Mouse (Mus musculus) small intestine, adult 2 months (tissue): Measurements from ENCODE around the gene Hnf1a. TPM values are rescaled to one million over a fixed set of nuclear protein-coding genes. Genes with fewer than 3 reads are reported as not detected.

Source experiments
- H3K27ac ChIP-seq: fragments of 200-500 bp; 2 replicates; pipeline ENCODE4 v1.5.1; 2012; ENCODE audit warnings: low read depth, low read length, control low read depth, inconsistent platforms; ENCODE audit not compliant: insufficient read depth
- H3K27me3 ChIP-seq: fragments of 200-500 bp; 2 replicates; pipeline ENCODE4 v1.6.1; 2012; ENCODE audit warnings: mild to moderate bottlenecking, moderate library complexity, low read length, inconsistent platforms; ENCODE audit not compliant: control insufficient read depth, insufficient read depth
- H3K36me3 ChIP-seq: fragments of 200-500 bp; 2 replicates; pipeline ENCODE4 v1.6.1; 2012; ENCODE audit warnings: mild to moderate bottlenecking, low read length, control low read depth, inconsistent platforms; ENCODE audit not compliant: control insufficient read depth, insufficient read depth
- H3K4me1 ChIP-seq: fragments of 200-500 bp; 2 replicates; pipeline ENCODE4 v1.6.1; 2012; ENCODE audit warnings: low read length, inconsistent platforms, mixed read lengths; ENCODE audit not compliant: control insufficient read depth, insufficient read depth, insufficient read length
- H3K4me3 ChIP-seq: fragments of 200-500 bp; 2 replicates; pipeline ENCODE4 v1.5.1; 2012; ENCODE audit warnings: low read depth, mild to moderate bottlenecking, control low read depth, inconsistent platforms, low read length, moderate library complexity
- CTCF ChIP-seq: fragments of 200-500 bp; IDR thresholded peaks from 2 replicates; pipeline ENCODE4 v1.5.1; 2012; ENCODE audit warnings: low read depth, mild to moderate bottlenecking, control low read depth, inconsistent platforms, low read length, moderate library complexity, mixed read lengths; ENCODE audit not compliant: insufficient replicate concordance, insufficient read length; ENCODE audit errors: extremely low read depth
- POLR2A ChIP-seq: fragments of 200-500 bp; IDR thresholded peaks from 2 replicates; pipeline ENCODE4 v1.6.1; 2012; ENCODE audit warnings: low read depth, mild to moderate bottlenecking, control low read depth, inconsistent platforms, low read length, moderate library complexity
- WGBS: fragments of 180-500 bp; shearing (Covaris S2); methylation state at CpG from one replicate; pipeline ENCODE4 v1.1.7; 2018; 5-methylcytosine and 5-hydroxymethylcytosine counted together
- polyA plus RNA-seq: library from polyadenylated mRNA; depleted of rRNA; stranded (reverse); fragments of >200 nt; gene quantifications from 2 replicates; pipeline ENCODE4 v1.2.3, GENCODE M21; 2012

The Hnf1a gene
- polyA plus RNA-seq, 1 experiment = 46.9 TPM

- WGBS = 1% methylated on average over 64 of the region's 65 CpGs
Measured at GRCm38 (mm10) chr5:115010577-115011216, 39.8 kb upstream of the Hnf1a start, which contains the start of gene Sppl3. TSS of gene Sppl3 (plus strand) at chr5:115011137.

GRCm38 (mm10) chr5:115009961-115010360, 39.1 kb upstream of the Hnf1a start:
- peaks cover 24% of the 10 kb centered on the region for H3K4me1 ChIP-seq
- no peak for TF ChIP-seq CTCF
- no peak for TF ChIP-seq POLR2A
- H3K27ac ChIP-seq = no peak overlapping the region
- H3K36me3 ChIP-seq = no peaks in the 10 kb centered on the region
- no peak overlapping the region for H3K4me3 ChIP-seq
- 52% methylated on average over 3 of the region's 3 CpGs for WGBS
- H3K27me3 ChIP-seq = no peaks in the 10 kb centered on the region

More at GRCm38 (mm10) chr5:115010577-115011216, 39.8 kb upstream of the Hnf1a start, which contains the start of gene Sppl3:
- no peaks in the 10 kb centered on the region for H3K27me3 ChIP-seq
- H3K36me3 ChIP-seq = no peaks in the 10 kb centered on the region
- peak within 1 kb of the TSS; percentile 94 for H3K4me3 ChIP-seq
- no peak for TF ChIP-seq CTCF
- peak; percentile 76 for TF ChIP-seq POLR2A
- peak within 1 kb of the TSS; percentile 54 for H3K27ac ChIP-seq
- H3K4me1 ChIP-seq = peaks cover 24% of the 10 kb centered on the region

- H3K27me3 ChIP-seq = no peaks in the 10 kb centered on the region
Measured at GRCm38 (mm10) chr5:115009143-115009542, 38.2 kb upstream of the Hnf1a start.

GRCm38 (mm10) chr5:115008307-115008706, 37.4 kb upstream of the Hnf1a start:
- WGBS = 34% methylated on average over 7 of the region's 7 CpGs
- TF ChIP-seq POLR2A = no peak
- no peak for TF ChIP-seq CTCF
- Histone ChIP-seq H3K4me3 (no peak overlapping the region), H3K4me1 (peaks cover 17% of the 10 kb centered on the region), H3K36me3 (no peaks in the 10 kb centered on the region), H3K27ac (0 out of 2 replicates have a peak overlapping the region, but pooled peaks have one; percentile 3), H3K27me3 (no peaks in the 10 kb centered on the region)

More at GRCm38 (mm10) chr5:115009143-115009542, 38.2 kb upstream of the Hnf1a start:
- H3K4me3 ChIP-seq = no peak overlapping the region
- no peak for TF ChIP-seq POLR2A
- no peak for TF ChIP-seq CTCF
- H3K27ac ChIP-seq = no peak overlapping the region
- 70% methylated on average over 6 of the region's 6 CpGs for WGBS
- H3K36me3 ChIP-seq = no peaks in the 10 kb centered on the region
- peaks cover 20% of the 10 kb centered on the region for H3K4me1 ChIP-seq

- TF ChIP-seq CTCF (no peak), POLR2A (no peak)
- H3K4me1 ChIP-seq = peaks cover 16% of the 10 kb centered on the region
- H3K27ac ChIP-seq = 0 out of 2 replicates have a peak overlapping the region, but pooled peaks have one; percentile 3
- H3K4me3 ChIP-seq = no peak overlapping the region
- WGBS = 38% methylated on average over 5 of the region's 5 CpGs
- H3K27me3 ChIP-seq = no peaks in the 10 kb centered on the region
- H3K36me3 ChIP-seq = no peaks in the 10 kb centered on the region
Measured at GRCm38 (mm10) chr5:115007768-115008167, 36.9 kb upstream of the Hnf1a start.

GRCm38 (mm10) chr5:115003224-115003873, 32.5 kb upstream of the Hnf1a start:
- Histone ChIP-seq H3K36me3 (no peaks in the 10 kb centered on the region), H3K27me3 (no peaks in the 10 kb centered on the region), H3K27ac (no peak overlapping the region), H3K4me3 (no peak overlapping the region), H3K4me1 (peaks cover 7% of the 10 kb centered on the region)
- TF ChIP-seq CTCF = no peak
- TF ChIP-seq POLR2A = no peak
- WGBS = 72% methylated on average over 13 of the region's 13 CpGs

- 67% methylated on average over 6 of the region's 6 CpGs for WGBS
- Histone ChIP-seq H3K4me1 (peaks cover 4% of the 10 kb centered on the region), H3K4me3 (no peak overlapping the region), H3K27me3 (no peaks in the 10 kb centered on the region), H3K27ac (no peak overlapping the region), H3K36me3 (no peaks in the 10 kb centered on the region)
- TF ChIP-seq POLR2A = no peak
- no peak for TF ChIP-seq CTCF
Measured at GRCm38 (mm10) chr5:115002781-115003180, 31.9 kb upstream of the Hnf1a start.

- no peak overlapping the region for H3K27ac ChIP-seq
- no peaks in the 10 kb centered on the region; the same call in 1 of the 2 replicates for H3K4me1 ChIP-seq
- 89% methylated on average over 8 of the region's 8 CpGs for WGBS
- no peak overlapping the region for H3K4me3 ChIP-seq
- H3K27me3 ChIP-seq = no peaks in the 10 kb centered on the region
- TF ChIP-seq POLR2A (no peak), CTCF (no peak)
- no peaks in the 10 kb centered on the region for H3K36me3 ChIP-seq
Measured at GRCm38 (mm10) chr5:115001464-115001863, 30.6 kb upstream of the Hnf1a start.
